Mouse (Mus musculus) thymus, postnatal 36 days (tissue): Measurements from ENCODE around the gene Fars2.

Experiments used
- DNase-seq, 2 experiments: peaks; one replicate each; pipeline ENCODE4 v3.0.0; 2022; ENCODE audit warnings: mixed read lengths in 2 of 2

Gene Fars2

GRCm38 (mm10) chr13:36117143-36118014 is at the start of gene Fars2, which contains the start of gene Lyrm4:
TSS of gene Fars2 (plus strand) at chr13:36117412.
TSS of gene Lyrm4 (minus strand) at chr13:36117526.
- peak; percentile 95 for DNase-seq

GRCm38 (mm10) chr13:36074484-36074883 is 42.7 kb upstream of the Fars2 start:
- no peak for DNase-seq

GRCm38 (mm10) chr13:36081591-36081990 is 35.6 kb upstream of the Fars2 start:
- no peak for DNase-seq

GRCm38 (mm10) chr13:36084701-36085100 is 32.5 kb upstream of the Fars2 start:
- DNase-seq: no peak

GRCm38 (mm10) chr13:36085971-36086370 is 31.2 kb upstream of the Fars2 start:
- DNase-seq: no peak

- no peak for DNase-seq
Observed at GRCm38 (mm10) chr13:36086608-36087391, 30.4 kb upstream of the Fars2 start.

GRCm38 (mm10) chr13:36087427-36087826 is 29.8 kb upstream of the Fars2 start:
- DNase-seq: no peak

- DNase-seq: no peak
Observed at GRCm38 (mm10) chr13:36088168-36088567, 29.0 kb upstream of the Fars2 start.

- no peak for DNase-seq
Observed at GRCm38 (mm10) chr13:36096684-36097383, 20.4 kb upstream of the Fars2 start.

GRCm38 (mm10) chr13:36105591-36105990 is 11.6 kb upstream of the Fars2 start:
- DNase-seq: no peak

GRCm38 (mm10) chr13:36108528-36108927 is 8.7 kb upstream of the Fars2 start:
- DNase-seq: no peak

- no peak for DNase-seq
Observed at GRCm38 (mm10) chr13:36111331-36111730, 5.9 kb upstream of the Fars2 start.

- no peak for DNase-seq
Observed at GRCm38 (mm10) chr13:36113181-36113580, 4.0 kb upstream of the Fars2 start.

- peak; percentile 20 to 49 for DNase-seq
Observed at GRCm38 (mm10) chr13:36116520-36117142, 581 bp upstream of the Fars2 start.

GRCm38 (mm10) chr13:36119684-36120083 is 2.5 kb downstream of the Fars2 start:
- DNase-seq: no peak

GRCm38 (mm10) chr13:36120606-36121005 is 3.4 kb downstream of the Fars2 start:
- no peak for DNase-seq

- DNase-seq: no peak
Observed at GRCm38 (mm10) chr13:36129360-36130054, 12.3 kb downstream of the Fars2 start.

GRCm38 (mm10) chr13:36131401-36131800 is 14.2 kb downstream of the Fars2 start:
- DNase-seq: no peak

GRCm38 (mm10) chr13:36131992-36132649 is 14.9 kb downstream of the Fars2 start:
- no peak for DNase-seq

GRCm38 (mm10) chr13:36139703-36140102 is 22.5 kb downstream of the Fars2 start:
- no peak for DNase-seq

- no peak for DNase-seq
Observed at GRCm38 (mm10) chr13:36140247-36141016, 23.2 kb downstream of the Fars2 start.
